ENCODE assay signal across 7 mouse cellular contexts in genomic region chrX:38514556-38514955, GRCm38 (mm10). TPM values are rescaled to one million over a fixed set of nuclear protein-coding genes. Genes with fewer than 3 reads are reported as not detected.
DNase-seq lines count a peak whose midpoint lies in the region; ATAC-seq and TF ChIP-seq lines count a peak whose summit lies in the region.

No protein-coding gene starts in this region.

- ATAC-seq in hindbrain, embryonic 14.5 days (ENCODE audit: low FRiP score): no peak
- ATAC-seq in hindbrain, embryonic 12.5 days (ENCODE audit: low FRiP score): no peak
- ATAC-seq in kidney, postnatal 0 days (replicated peaks; ENCODE audit: low FRiP score, low read depth): no peak

- no peak overlapping the region for H3K4me3 ChIP-seq in hindbrain, embryonic 14.5 days (replicated peaks; ENCODE audit: low read length)
- H3K4me3 ChIP-seq in hindbrain, embryonic 12.5 days: no peak overlapping the region
- no peak overlapping the region for H3K4me3 ChIP-seq in ES-E14 (ENCODE audit: insufficient read depth in 1 of 2, low read depth in 1 of 2, low read length in 2 of 2, poor library complexity in 1 of 2, severe bottlenecking in 1 of 2)
- no peak overlapping the region for H3K4me3 ChIP-seq in kidney, postnatal 0 days (replicated peaks; ENCODE audit: low read depth, low read length)

- H3K9me3 ChIP-seq in hindbrain, embryonic 14.5 days (ENCODE audit: control insufficient read depth, low read length): no peaks in the 10 kb centered on the region
- H3K9me3 ChIP-seq in hindbrain, embryonic 12.5 days (replicated peaks): no peaks in the 10 kb centered on the region
- H3K9me3 ChIP-seq in ES-E14 (ENCODE audit: control insufficient read depth, insufficient read depth, low read depth, low read length): no peaks in the 10 kb centered on the region
- H3K9me3 ChIP-seq in kidney, postnatal 0 days (replicated peaks; ENCODE audit: low read length): no peaks in the 10 kb centered on the region

- no peaks in the 10 kb centered on the region for H3K4me1 ChIP-seq in hindbrain, embryonic 14.5 days (replicated peaks; ENCODE audit: control insufficient read depth, insufficient read depth, low read length)
- no peaks in the 10 kb centered on the region for H3K4me1 ChIP-seq in hindbrain, embryonic 12.5 days
- H3K4me1 ChIP-seq in ES-E14 (ENCODE audit: control insufficient read depth in 2 of 2, insufficient read depth in 2 of 2, low read length in 2 of 2, poor library complexity in 1 of 2): no peaks in the 10 kb centered on the region
- H3K4me1 ChIP-seq in kidney, postnatal 0 days (replicated peaks; ENCODE audit: insufficient read depth, low read length): no peaks in the 10 kb centered on the region

- peak; percentile 61 for DNase-seq in hindbrain, embryonic 14.5 days (ENCODE audit: low spot score)
- DNase-seq in 416B (ENCODE audit: low read depth) (peak; percentile 63), ES-E14 (ENCODE audit: low read depth, low spot score) (peak; percentile 30)
- DNase-seq in cerebellum, adult 8-10 months: peak; percentile 18
- DNase-seq in kidney, postnatal 0 days (ENCODE audit: low spot score): peak; percentile 75
- peak; percentile 59 for DNase-seq in naive thymus-derived CD4-positive, alpha-beta T cell, adult 2 months (ENCODE audit: low read depth)

- no peak overlapping the region for H3K9ac ChIP-seq in hindbrain, embryonic 14.5 days
- no peak overlapping the region for H3K9ac ChIP-seq in hindbrain, embryonic 12.5 days
- H3K9ac ChIP-seq in ES-E14 (ENCODE audit: insufficient read depth, low read depth, low read length, poor library complexity, severe bottlenecking): no peak overlapping the region
- H3K9ac ChIP-seq in kidney, postnatal 0 days (ENCODE audit: low read depth, low read length): no peak overlapping the region

- peak; percentile 73 for TF ChIP-seq CTCF in kidney, postnatal 0 days (IDR thresholded peaks at IDR 0.05; ENCODE audit: low read depth)

- H3K27ac ChIP-seq in hindbrain, embryonic 14.5 days: no peak overlapping the region
- H3K27ac ChIP-seq in hindbrain, embryonic 12.5 days: no peak overlapping the region
- H3K27ac ChIP-seq in ES-E14 (ENCODE audit: insufficient read depth, low read depth, low read length, poor library complexity, severe bottlenecking): no peak overlapping the region
- no peak overlapping the region for H3K27ac ChIP-seq in kidney, postnatal 0 days

- in situ Hi-C loops in ES-E14 (cut with MboI; ENCODE audit: low sequenced_read_pairs in 2 of 2, unreplicated experiment in 2 of 2): loop anchor here (10.0 to 25.0 kb wide), 2 partner anchors 123 to 140 kb away; partner anchors contain the start of gene C1galt1c1 (in 1 of the 2)

- H3K4me2 ChIP-seq in hindbrain, embryonic 14.5 days (replicated peaks): no peak overlapping the region
- no peak overlapping the region for H3K4me2 ChIP-seq in hindbrain, embryonic 12.5 days (replicated peaks)
- no peak overlapping the region for H3K4me2 ChIP-seq in kidney, postnatal 0 days (ENCODE audit: low read length)

- no peaks in the 10 kb centered on the region for H3K36me3 ChIP-seq in hindbrain, embryonic 14.5 days (replicated peaks; ENCODE audit: control insufficient read depth, insufficient read depth)
- H3K36me3 ChIP-seq in hindbrain, embryonic 12.5 days: no peaks in the 10 kb centered on the region
- no peaks in the 10 kb centered on the region for H3K36me3 ChIP-seq in ES-E14 (ENCODE audit: control insufficient read depth, insufficient read depth, low read length, poor library complexity, severe bottlenecking)
- H3K36me3 ChIP-seq in kidney, postnatal 0 days (ENCODE audit: insufficient read depth, low read length): no peaks in the 10 kb centered on the region

- WGBS in hindbrain, embryonic 14.5 days: 5% methylated on average over 7 of the region's 7 CpGs
- 7% methylated on average over 7 of the region's 7 CpGs for WGBS in hindbrain, embryonic 12.5 days
- 3% methylated on average over 7 of the region's 7 CpGs for WGBS in kidney, postnatal 0 days

- no peaks in the 10 kb centered on the region for H3K27me3 ChIP-seq in hindbrain, embryonic 14.5 days (ENCODE audit: control insufficient read depth, insufficient read depth, low read length)
- H3K27me3 ChIP-seq in hindbrain, embryonic 12.5 days: no peaks in the 10 kb centered on the region
- no peaks in the 10 kb centered on the region for H3K27me3 ChIP-seq in kidney, postnatal 0 days (ENCODE audit: insufficient read depth, low read length)

TF ChIP-seq in ES-E14, 5 proteins besides CTCF, POLR2A, EP300 and RAD21:
- no peak for TF ChIP-seq HCFC1 (IDR thresholded peaks at IDR 0.05; ENCODE audit: borderline replicate concordance, insufficient read depth, low read length)
- no peak for TF ChIP-seq CHD2 (IDR thresholded peaks at IDR 0.05; ENCODE audit: low read depth, low read length)
- no peak for TF ChIP-seq ZNF384 (IDR thresholded peaks at IDR 0.05; ENCODE audit: low read depth, low read length)
- no peak for TF ChIP-seq MAFK (IDR thresholded peaks at IDR 0.05; ENCODE audit: insufficient read depth, low read depth, low read length)
- no peak for TF ChIP-seq ZC3H11A (IDR thresholded peaks at IDR 0.05; ENCODE audit: borderline replicate concordance, low read depth, low read length)
TF ChIP-seq in ES-E14: peak in this region for 0.

RNA-seq across cellular contexts. Expression of gene Lamp2, which starts 58.3 kb away (rescaled TPM):
- polyA plus RNA-seq in hindbrain, embryonic 14.5 days (2014; fragmentation: Nextera tagmentation; extraction: Ambion mirVana): 85.4 and 88.3 TPM in 2 replicates
- polyA plus RNA-seq in hindbrain, embryonic 12.5 days (2016; fragmentation: Nextera tagmentation; extraction: Ambion mirVana): 82.8 and 88.4 TPM in 2 replicates
- 33.1 and 34.0 TPM in 2 replicates for total RNA-seq in ES-E14 (2012; rRNA removed)
- polyA plus RNA-seq in kidney, postnatal 0 days (2015; fragmentation: Nextera tagmentation; extraction: Ambion mirVana): 308 and 316 TPM in 2 replicates

Comparison
In these comparisons a context has a peak if more than half of its experiments do, and no peak if none do; other contexts are left out.
1. DNase-seq: peak in every context shown above with its lines; median percentile 75 in kidney, postnatal 0 days; 63 in 416B; 61 in hindbrain, embryonic 14.5 days; 59 in naive thymus-derived CD4-positive, alpha-beta T cell, adult 2 months; 30 in ES-E14; 18 in cerebellum, adult 8-10 months.